Mouse (Mus musculus) C2C12 (cell line): ENCODE data around the gene Bcl2l15. TPM values are rescaled to one million over a fixed set of nuclear protein-coding genes. Genes with fewer than 3 reads are reported as not detected.

Experiments
- H3K27me3 ChIP-seq: one replicate; pipeline ENCODE4 v1.6.1; 2011; ENCODE audit not compliant: control insufficient read depth, insufficient read depth, insufficient read length
- H3K36me3 ChIP-seq: one replicate; pipeline ENCODE4 v1.6.1; 2011; ENCODE audit not compliant: control insufficient read depth, insufficient read depth
- H3K4me3 ChIP-seq: one replicate; pipeline ENCODE4 v1.5.1; 2011; ENCODE audit warnings: mild to moderate bottlenecking, control low read depth; ENCODE audit not compliant: poor library complexity, insufficient read depth, severe bottlenecking
- H3K79me2 ChIP-seq: one replicate; pipeline ENCODE4 v1.6.1; 2011; ENCODE audit not compliant: control insufficient read depth, insufficient read depth
- H3K79me3 ChIP-seq: one replicate; pipeline ENCODE4 v1.6.1; 2011; ENCODE audit warnings: low read depth, control low read depth
- H3ac ChIP-seq: one replicate; pipeline ENCODE3; 2011; ENCODE audit warnings: low read depth; ENCODE audit not compliant: control insufficient read depth, insufficient read length
- CEBPB ChIP-seq: IDR thresholded peaks from one replicate; pipeline ENCODE4 v1.6.1; 2011; ENCODE audit warnings: low read depth, mild to moderate bottlenecking, control low read depth, moderate library complexity
- CTCF ChIP-seq: IDR thresholded peaks from one replicate; pipeline ENCODE4 v1.5.1; 2011; ENCODE audit not compliant: control insufficient read depth, insufficient read depth, insufficient read length
- FOSL1 ChIP-seq: IDR thresholded peaks from one replicate; pipeline ENCODE4 v1.8.0; 2011; ENCODE audit warnings: mild to moderate bottlenecking, low read length; ENCODE audit not compliant: poor library complexity, insufficient read depth, severe bottlenecking
- MAX ChIP-seq: IDR thresholded peaks from one replicate; pipeline ENCODE4 v1.6.1; 2011; ENCODE audit warnings: mild to moderate bottlenecking, control low read depth
- MYOD1 ChIP-seq: IDR thresholded peaks from one replicate; pipeline ENCODE4 v1.6.1; 2011; ENCODE audit warnings: low read depth; ENCODE audit not compliant: control insufficient read depth, insufficient read length
- MYOG ChIP-seq: IDR thresholded peaks from one replicate; pipeline ENCODE4 v1.6.1; 2011; ENCODE audit not compliant: control insufficient read depth, insufficient read length; ENCODE audit errors: extremely low read depth
- USF1 ChIP-seq: IDR thresholded peaks from one replicate; pipeline ENCODE4 v1.6.1; 2011; ENCODE audit warnings: low read depth, mild to moderate bottlenecking, control low read depth, moderate library complexity
- polyA plus RNA-seq: library from polyadenylated mRNA; unstranded; fragments of >200 nt; fragmentation: generic; extraction: Trizol; gene quantifications from one replicate; pipeline ENCODE4 v1.2.1, GENCODE M21; 2012; ENCODE audit warnings: missing spikeins

Bcl2l15 gene
- polyA plus RNA-seq, 1 experiment = 0.37 TPM

GRCm38 (mm10) chr3:103801631-103802531, 30.5 kb upstream of the Bcl2l15 start:
- Histone ChIP-seq H3K36me3 (peaks cover 25% of the 10 kb centered on the region), H3K27me3 (no peaks in the 10 kb centered on the region), H3K4me3 (no peak overlapping the region), H3ac (no peak overlapping the region), H3K79me2 (no peaks in the 10 kb centered on the region), H3K79me3 (no peaks in the 10 kb centered on the region)
- TF ChIP-seq CEBPB = no peak
- no peak for TF ChIP-seq CTCF
- no peak for TF ChIP-seq MAX
- TF ChIP-seq MYOD1 = no peak
- TF ChIP-seq USF1 = no peak
- no peak for TF ChIP-seq MYOG
- TF ChIP-seq FOSL1 = no peak

- no peak for TF ChIP-seq MAX
- TF ChIP-seq MYOG = no peak
- TF ChIP-seq USF1 = no peak
- TF ChIP-seq CTCF = no peak
- no peak for TF ChIP-seq FOSL1
- TF ChIP-seq MYOD1 = no peak
- TF ChIP-seq CEBPB = no peak
- H3K36me3 ChIP-seq = peaks cover 25% of the 10 kb centered on the region
- no peaks in the 10 kb centered on the region for H3K79me3 ChIP-seq
- H3K4me3 ChIP-seq = no peak overlapping the region
- H3ac ChIP-seq = no peak overlapping the region
- peaks cover 5% of the 10 kb centered on the region for H3K79me2 ChIP-seq
- H3K27me3 ChIP-seq = no peaks in the 10 kb centered on the region
These were observed 29.5 kb upstream of the Bcl2l15 start for GRCm38 (mm10) chr3:103802861-103803260.

GRCm38 (mm10) chr3:103805671-103806070, 26.7 kb upstream of the Bcl2l15 start:
- Histone ChIP-seq H3K4me3 (no peak overlapping the region), H3K79me2 (peaks cover 24% of the 10 kb centered on the region), H3K36me3 (peaks cover 25% of the 10 kb centered on the region)

GRCm38 (mm10) chr3:103808891-103809798, 23.3 kb upstream of the Bcl2l15 start, which contains the start of the genes Dclre1b, Ap4b1 and Gm43064:
Gene Dclre1b, minus strand, starts transcription at chr3:103809444.
Gene Ap4b1, plus strand, starts transcription at chr3:103809520.
Gene Gm43064, plus strand, starts transcription at chr3:103809573.
- H3K4me3 ChIP-seq = peak within 1 kb of the TSS; percentile 91
- peaks cover 8% of the 10 kb centered on the region for H3K79me3 ChIP-seq
- peak within 1 kb of the TSS; percentile 98 for H3ac ChIP-seq
- H3K27me3 ChIP-seq = no peaks in the 10 kb centered on the region
- H3K36me3 ChIP-seq = peaks cover 17% of the 10 kb centered on the region
- TF ChIP-seq CEBPB (no peak), CTCF (no peak), MAX (no peak), MYOD1 (no peak), USF1 (no peak), MYOG (no peak), FOSL1 (no peak)
- peaks cover 24% of the 10 kb centered on the region for H3K79me2 ChIP-seq

More at GRCm38 (mm10) chr3:103805671-103806070, 26.7 kb upstream of the Bcl2l15 start:
- Histone ChIP-seq H3K27me3 (no peaks in the 10 kb centered on the region), H3K79me3 (peaks cover 8% of the 10 kb centered on the region), H3ac (no peak overlapping the region)
- TF ChIP-seq CEBPB (no peak), CTCF (no peak), MAX (no peak), USF1 (no peak)

GRCm38 (mm10) chr3:103809799-103810150, 22.6 kb upstream of the Bcl2l15 start:
- peak overlapping the region; percentile 91 for H3K4me3 ChIP-seq
- H3K79me3 ChIP-seq = peaks cover 8% of the 10 kb centered on the region
- peak overlapping the region; percentile 95 for H3ac ChIP-seq
- TF ChIP-seq MAX (no peak), CTCF (no peak), FOSL1 (no peak), MYOD1 (no peak), MYOG (no peak), CEBPB (no peak), USF1 (no peak)
- peaks cover 19% of the 10 kb centered on the region for H3K36me3 ChIP-seq
- no peaks in the 10 kb centered on the region for H3K27me3 ChIP-seq
- H3K79me2 ChIP-seq = peaks cover 24% of the 10 kb centered on the region
